Comparison of ENCODE assay signal across 8 mouse cellular contexts in the genomic region with DNA sequence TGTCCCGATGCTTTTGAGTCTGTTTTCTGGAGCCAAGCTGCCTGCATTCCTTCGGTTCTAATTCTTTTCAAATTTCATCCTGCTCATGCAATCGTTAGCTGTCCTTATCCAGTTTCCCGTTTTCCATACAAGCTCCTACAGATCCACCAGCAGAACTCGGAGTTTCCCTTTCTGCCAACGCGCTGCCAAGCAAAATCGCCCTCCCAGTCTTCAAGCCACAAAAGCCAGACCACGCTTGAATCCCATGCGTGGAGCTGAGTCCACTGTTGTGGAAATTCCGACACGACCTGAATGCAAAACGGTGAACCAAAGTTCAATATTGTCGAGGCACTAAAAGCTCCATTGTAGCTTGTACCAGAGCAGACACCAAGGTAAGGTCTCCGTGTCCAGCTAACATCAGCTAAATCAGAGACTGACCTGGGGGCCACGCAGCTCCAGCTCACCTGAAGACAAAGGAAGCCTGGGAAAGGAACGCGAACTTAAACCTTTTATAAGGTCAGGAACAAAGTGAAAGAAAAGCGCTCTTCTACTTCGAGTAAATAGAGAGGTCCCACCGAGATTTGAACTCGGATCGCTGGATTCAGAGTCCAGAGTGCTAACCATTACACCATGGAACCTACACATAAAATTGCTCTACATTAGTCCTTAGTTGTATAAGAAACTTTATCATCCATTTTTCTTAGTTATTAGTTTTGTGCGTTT. TPM values are rescaled to one million over a fixed set of nuclear protein-coding genes. Genes with fewer than 3 reads are reported as not detected.
DNase-seq lines count a peak whose midpoint lies in the region; ATAC-seq and TF ChIP-seq lines count a peak whose summit lies in the region.

No protein-coding gene starts in this region.

- H3K27me3 ChIP-seq in forebrain, embryonic 11.5 days (ENCODE audit: control insufficient read depth, insufficient read depth, low read length) = peaks cover 53% of the 10 kb centered on the region
- H3K27me3 ChIP-seq in forebrain, embryonic 14.5 days (replicated peaks; ENCODE audit: control insufficient read depth, insufficient read depth, low read length) = peaks cover 73% of the 10 kb centered on the region
- peaks cover 42% of the 10 kb centered on the region for H3K27me3 ChIP-seq in limb, embryonic 11.5 days (ENCODE audit: control insufficient read depth, insufficient read depth, low read length)
- peaks cover 63% of the 10 kb centered on the region for H3K27me3 ChIP-seq in hindbrain, postnatal 0 days (ENCODE audit: insufficient read depth, low read length)

- TF ChIP-seq CTCF in hindbrain, postnatal 0 days (IDR thresholded peaks at IDR 0.05; ENCODE audit: low read depth) = no peak

- H3K9me3 ChIP-seq in forebrain, embryonic 11.5 days (ENCODE audit: control insufficient read depth, low read length) = no peaks in the 10 kb centered on the region
- H3K9me3 ChIP-seq in forebrain, embryonic 14.5 days (replicated peaks; ENCODE audit: control insufficient read depth, low read length) = no peaks in the 10 kb centered on the region
- no peaks in the 10 kb centered on the region for H3K9me3 ChIP-seq in limb, embryonic 11.5 days (ENCODE audit: control insufficient read depth, low read length)
- no peaks in the 10 kb centered on the region for H3K9me3 ChIP-seq in hindbrain, postnatal 0 days (ENCODE audit: low read length)

- ATAC-seq in forebrain, embryonic 11.5 days (replicated peaks; ENCODE audit: low FRiP score) = no peak
- ATAC-seq in forebrain, embryonic 14.5 days = no peak
- no peak for ATAC-seq in limb, embryonic 11.5 days (ENCODE audit: insufficient number of reproducible peaks, low FRiP score, low TSS enrichment, low read depth)
- ATAC-seq in hindbrain, postnatal 0 days = no peak

- H3K9ac ChIP-seq in forebrain, embryonic 11.5 days (ENCODE audit: low read length) = no peak overlapping the region
- no peak overlapping the region for H3K9ac ChIP-seq in forebrain, embryonic 14.5 days (ENCODE audit: low read length)
- H3K9ac ChIP-seq in limb, embryonic 11.5 days (ENCODE audit: low read length) = no peak overlapping the region
- no peak overlapping the region for H3K9ac ChIP-seq in hindbrain, postnatal 0 days (replicated peaks; ENCODE audit: low read length)

- WGBS in forebrain, embryonic 11.5 days = 4% methylated on average over 24 of the region's 24 CpGs
- WGBS in forebrain, embryonic 14.5 days = 3% methylated on average over 24 of the region's 24 CpGs
- WGBS in limb, embryonic 11.5 days = 5% methylated on average over 24 of the region's 24 CpGs
- WGBS in hindbrain, postnatal 0 days = 4% methylated on average over 24 of the region's 24 CpGs

- no peaks in the 10 kb centered on the region for H3K4me1 ChIP-seq in forebrain, embryonic 11.5 days (replicated peaks; ENCODE audit: control insufficient read depth, insufficient read depth, low read length)
- no peaks in the 10 kb centered on the region for H3K4me1 ChIP-seq in forebrain, embryonic 14.5 days (ENCODE audit: control insufficient read depth, insufficient read depth, low read length)
- no peaks in the 10 kb centered on the region for H3K4me1 ChIP-seq in limb, embryonic 11.5 days (ENCODE audit: control insufficient read depth, insufficient read depth, low read length)
- no peaks in the 10 kb centered on the region for H3K4me1 ChIP-seq in hindbrain, postnatal 0 days (ENCODE audit: insufficient read depth, low read length)

- no peak overlapping the region for H3K27ac ChIP-seq in forebrain, embryonic 11.5 days (ENCODE audit: low read depth, low read length)
- H3K27ac ChIP-seq in forebrain, embryonic 14.5 days (ENCODE audit: low read depth, low read length) = no peak overlapping the region
- no peak overlapping the region for H3K27ac ChIP-seq in limb, embryonic 11.5 days (replicated peaks; ENCODE audit: low read depth, low read length)
- no peak overlapping the region for H3K27ac ChIP-seq in hindbrain, postnatal 0 days

- peak overlapping the region; percentile 6; the same call in 1 of the 2 replicates for H3K4me3 ChIP-seq in forebrain, embryonic 11.5 days (ENCODE audit: low read depth, low read length)
- no peak overlapping the region for H3K4me3 ChIP-seq in forebrain, embryonic 14.5 days (ENCODE audit: low read depth, low read length)
- no peak overlapping the region for H3K4me3 ChIP-seq in limb, embryonic 11.5 days (ENCODE audit: low read depth, low read length)
- H3K4me3 ChIP-seq in hindbrain, postnatal 0 days (ENCODE audit: low read length) = no peak overlapping the region

- peak overlapping the region; percentile 22; the same call in 1 of the 2 replicates for H3K4me2 ChIP-seq in forebrain, embryonic 11.5 days (ENCODE audit: low read depth, low read length, severe bottlenecking)
- no peak overlapping the region for H3K4me2 ChIP-seq in forebrain, embryonic 14.5 days (ENCODE audit: low read length)
- H3K4me2 ChIP-seq in limb, embryonic 11.5 days (ENCODE audit: low read depth, severe bottlenecking) = peak overlapping the region; percentile 12; the same call in 1 of the 2 replicates
- H3K4me2 ChIP-seq in hindbrain, postnatal 0 days (ENCODE audit: low read depth, low read length) = no peak overlapping the region

- no peak for DNase-seq in forebrain, embryonic 11.5 days (ENCODE audit: low spot score)
- no peak for DNase-seq in forebrain, embryonic 14.5 days (ENCODE audit: low spot score)
- DNase-seq in testis, postnatal 14 days (ENCODE audit: low spot score) = peak; percentile 48
- DNase-seq in testis, postnatal 10 days (ENCODE audit: low spot score) = no peak
- peak; percentile 72 for DNase-seq in limb, embryonic 11.5 days (ENCODE audit: low spot score)
- peak; percentile 70 for DNase-seq in thymus, postnatal 4 days
- DNase-seq in left cerebral cortex, adult 11 months (ENCODE audit: low spot score) = no peak
- DNase-seq in hindbrain, postnatal 0 days (ENCODE audit: low spot score) = no peak

- H3K36me3 ChIP-seq in forebrain, embryonic 11.5 days (ENCODE audit: control insufficient read depth, insufficient read depth, low read length) = no peaks in the 10 kb centered on the region
- no peaks in the 10 kb centered on the region for H3K36me3 ChIP-seq in forebrain, embryonic 14.5 days (ENCODE audit: control insufficient read depth, insufficient read depth, low read length)
- no peaks in the 10 kb centered on the region for H3K36me3 ChIP-seq in limb, embryonic 11.5 days (ENCODE audit: control insufficient read depth, insufficient read depth, low read length)
- no peaks in the 10 kb centered on the region for H3K36me3 ChIP-seq in hindbrain, postnatal 0 days (ENCODE audit: insufficient read depth, low read length)

RNA-seq across cellular contexts. Expression of a gene that starts 47.0 kb away (rescaled TPM):
- 0.95 and 2.6 TPM in 2 replicates for polyA plus RNA-seq in forebrain, embryonic 11.5 days (2014; fragmentation: Nextera tagmentation; extraction: Ambion mirVana)
- polyA plus RNA-seq in forebrain, embryonic 14.5 days (2014; fragmentation: Nextera tagmentation; extraction: Ambion mirVana) = 1.5 and 1.6 TPM in 2 replicates
- polyA plus RNA-seq in limb, embryonic 11.5 days (2014; fragmentation: Nextera tagmentation; extraction: Ambion mirVana) = 0.67 and 0.88 TPM in 2 replicates
- total RNA-seq in hindbrain, postnatal 0 days (2014; rRNA removed) = 2.6 and 8.4 TPM in 2 replicates
- polyA plus RNA-seq in hindbrain, postnatal 0 days (2015; fragmentation: Nextera tagmentation; extraction: Ambion mirVana) = 2.1 and 2.4 TPM in 2 replicates

Comparison
In these comparisons a context has a peak if more than half of its experiments do, and no peak if none do; other contexts are left out.
1. DNase-seq: peak in testis, postnatal 14 days (single experiment), limb, embryonic 11.5 days (single experiment) and thymus, postnatal 4 days (single experiment); none in forebrain, embryonic 11.5 days (single experiment), forebrain, embryonic 14.5 days (single experiment), testis, postnatal 10 days (single experiment), left cerebral cortex, adult 11 months (single experiment) and hindbrain, postnatal 0 days (single experiment).
2. H3K4me2 ChIP-seq: peak in forebrain, embryonic 11.5 days (single experiment) and limb, embryonic 11.5 days (single experiment); none in forebrain, embryonic 14.5 days (single experiment) and hindbrain, postnatal 0 days (single experiment).